Mouse (Mus musculus): ENCODE measurements around the gene Phf19. TPM values are rescaled to one million over a fixed set of nuclear protein-coding genes. Genes with fewer than 3 reads are reported as not detected.

Gene Phf19
- 5.2 and 6.5 TPM in 2 replicates for polyA plus RNA-seq (2015; fragmentation: Nextera tagmentation; extraction: Ambion mirVana)

DNA sequence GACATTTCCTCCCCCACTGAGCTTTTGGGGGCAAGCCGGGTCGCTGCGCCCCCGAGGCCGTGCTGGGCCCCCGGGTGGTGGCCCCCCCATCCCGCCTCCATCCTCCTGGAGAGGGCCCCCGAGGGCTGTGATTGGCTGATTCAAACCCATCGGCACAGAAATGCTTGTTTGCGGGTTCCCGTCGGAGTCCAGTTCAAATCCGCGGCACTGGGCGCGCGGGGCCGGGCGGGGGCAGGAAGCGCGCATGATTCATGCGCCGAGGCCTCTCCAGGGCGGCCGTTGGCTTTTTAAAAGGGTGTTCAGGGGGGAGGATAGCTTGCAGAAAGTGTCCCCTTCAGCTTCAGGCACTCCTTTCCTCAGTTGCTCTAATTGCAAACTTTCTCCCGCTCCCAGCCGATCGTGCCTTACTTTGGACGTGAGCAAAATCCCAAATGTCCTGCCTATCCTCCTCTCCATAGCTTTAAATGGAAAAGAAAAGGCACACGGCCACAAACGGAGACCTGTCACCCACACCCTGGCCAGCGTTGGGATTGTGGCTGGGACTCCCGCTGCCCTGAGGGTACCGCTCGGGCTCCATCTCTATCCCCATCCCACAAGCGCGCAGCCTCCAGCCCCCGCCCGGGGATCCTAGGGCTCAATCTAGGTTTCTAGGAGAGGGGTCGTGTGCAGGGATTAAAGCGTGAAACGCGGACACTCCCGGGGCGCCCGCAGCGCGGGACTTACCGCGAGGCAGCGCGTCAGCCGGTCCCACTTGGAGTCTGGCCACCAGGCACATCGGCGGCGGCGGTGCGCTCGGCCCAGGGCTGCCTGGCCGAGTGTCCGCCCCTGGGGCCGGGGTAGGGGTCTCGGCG lies at the start of gene Phf19:
Gene Phf19 (minus strand): TSS at position 809 of the 851 bp plus-strand sequence.
- peak; percentile 63 for ATAC-seq (replicated peaks)
- Histone ChIP-seq H3K27me3 (peaks cover 15% of the 10 kb centered on the region; the same call in 1 of the 2 replicates), H3K9me3 (no peaks in the 10 kb centered on the region), H3K4me1 (peaks cover 17% of the 10 kb centered on the region), H3K9ac (replicated peaks) (peak within 1 kb of the TSS; percentile 49), H3K36me3 (no peaks in the 10 kb centered on the region), H3K27ac (replicated peaks) (no peak within 1 kb of the TSS; the same call in 1 of the 2 replicates), H3K4me2 (replicated peaks) (peak within 1 kb of the TSS; percentile 79), H3K4me3 (peak within 1 kb of the TSS; percentile 50)
- under 1% methylated on average over 56 of the region's 64 CpGs for WGBS

GRCm38 (mm10) chr2:34963371-34963956 lies 49.6 kb upstream of the Phf19 start:
- H3K9me3 ChIP-seq: no peaks in the 10 kb centered on the region
- no peaks in the 10 kb centered on the region for H3K27me3 ChIP-seq
- no peak overlapping the region for H3K9ac ChIP-seq (replicated peaks)
- H3K36me3 ChIP-seq: no peaks in the 10 kb centered on the region
- WGBS: 85% methylated on average over 13 of the region's 13 CpGs
- ATAC-seq (replicated peaks): no peak
- no peak overlapping the region for H3K27ac ChIP-seq (replicated peaks)
- H3K4me1 ChIP-seq: peaks cover 3% of the 10 kb centered on the region; the same call in 1 of the 2 replicates
- H3K4me2 ChIP-seq (replicated peaks): no peak overlapping the region
- H3K4me3 ChIP-seq: no peak overlapping the region

DNA sequence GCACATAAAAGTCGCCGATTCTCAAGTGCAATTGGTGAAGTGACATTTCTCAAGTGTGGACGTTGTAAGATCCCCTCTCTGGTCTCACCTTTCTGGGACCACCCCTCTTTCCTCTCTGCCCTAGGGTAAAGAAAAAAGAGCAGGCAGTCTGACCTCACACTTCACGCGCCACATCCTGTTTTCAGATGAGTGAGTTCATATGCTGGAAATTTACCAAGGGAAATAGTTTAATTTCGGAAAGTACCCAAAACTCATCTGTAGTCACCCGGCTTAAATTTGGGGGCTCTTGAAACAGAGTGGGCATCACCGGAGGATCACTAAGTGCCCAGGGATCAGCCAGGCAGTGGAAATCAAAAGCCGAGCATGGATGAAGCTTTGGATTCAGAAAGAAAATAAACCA lies 49.1 kb upstream of the Phf19 start:
- no peaks in the 10 kb centered on the region for H3K9me3 ChIP-seq
- WGBS: 91% methylated on average over 9 of the region's 9 CpGs
- H3K4me1 ChIP-seq: peaks cover 3% of the 10 kb centered on the region; the same call in 1 of the 2 replicates
- ATAC-seq (replicated peaks): no peak
- no peaks in the 10 kb centered on the region for H3K27me3 ChIP-seq
- H3K9ac ChIP-seq (replicated peaks): no peak overlapping the region
- H3K36me3 ChIP-seq: no peaks in the 10 kb centered on the region
- H3K27ac ChIP-seq (replicated peaks): no peak overlapping the region
- no peak overlapping the region for H3K4me2 ChIP-seq (replicated peaks)
- no peak overlapping the region for H3K4me3 ChIP-seq

- no peak for ATAC-seq (replicated peaks)
- Histone ChIP-seq H3K4me3 (no peak overlapping the region), H3K9ac (replicated peaks) (no peak overlapping the region), H3K36me3 (no peaks in the 10 kb centered on the region), H3K4me2 (replicated peaks) (no peak overlapping the region), H3K27ac (replicated peaks) (no peak overlapping the region), H3K9me3 (no peaks in the 10 kb centered on the region), H3K4me1 (peaks cover 3% of the 10 kb centered on the region; the same call in 1 of the 2 replicates), H3K27me3 (no peaks in the 10 kb centered on the region)
- 93% methylated on average over 2 of the region's 2 CpGs for WGBS
These were observed 48.4 kb upstream of the Phf19 start for GRCm38 (mm10) chr2:34962211-34962610.

DNA sequence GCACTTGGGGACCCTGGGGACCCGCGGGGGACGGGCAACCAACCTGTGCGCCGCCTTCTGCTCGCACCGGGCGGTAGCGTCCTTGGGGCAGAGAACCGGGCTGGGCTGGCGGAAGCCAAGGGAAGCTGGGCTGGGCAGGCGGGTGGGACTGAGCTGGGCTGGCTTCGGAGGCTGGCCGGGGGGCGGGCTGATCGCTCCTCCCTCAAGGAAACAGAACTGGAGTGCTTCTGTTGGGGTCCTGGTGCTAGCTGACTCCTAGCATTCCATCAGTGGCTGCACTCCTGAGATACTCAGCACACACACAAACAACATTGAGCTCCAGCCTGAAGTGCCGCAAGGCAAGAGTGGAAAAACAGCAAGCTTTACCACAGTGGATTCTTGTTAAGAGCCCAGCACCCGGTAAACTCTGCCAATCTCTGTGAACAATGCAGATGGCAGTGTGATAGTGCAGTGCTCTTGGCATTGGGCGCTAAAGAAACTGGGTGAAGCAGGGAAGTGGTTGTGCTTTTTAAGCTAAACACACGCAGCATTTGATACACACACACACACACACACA lies 47.7 kb upstream of the Phf19 start, which contains the start of gene Traf1:
Gene Traf1 (minus strand): TSS at position 292 of the 556 bp plus-strand sequence.
- H3K27ac ChIP-seq (replicated peaks): no peak within 1 kb of the TSS
- ATAC-seq (replicated peaks): no peak
- no peaks in the 10 kb centered on the region for H3K9me3 ChIP-seq
- peak within 1 kb of the TSS; percentile 23; the same call in 1 of the 2 replicates for H3K4me2 ChIP-seq (replicated peaks)
- H3K36me3 ChIP-seq: no peaks in the 10 kb centered on the region
- H3K9ac ChIP-seq (replicated peaks): no peak within 1 kb of the TSS
- H3K27me3 ChIP-seq: no peaks in the 10 kb centered on the region
- H3K4me3 ChIP-seq: no peak within 1 kb of the TSS
- 13% methylated on average over 20 of the region's 20 CpGs for WGBS
- H3K4me1 ChIP-seq: peaks cover 3% of the 10 kb centered on the region; the same call in 1 of the 2 replicates

- Histone ChIP-seq H3K9me3 (no peaks in the 10 kb centered on the region), H3K9ac (replicated peaks) (no peak overlapping the region), H3K4me2 (replicated peaks) (peak overlapping the region; percentile 23; the same call in 1 of the 2 replicates), H3K27me3 (no peaks in the 10 kb centered on the region), H3K4me3 (no peak overlapping the region), H3K36me3 (no peaks in the 10 kb centered on the region), H3K27ac (replicated peaks) (no peak overlapping the region), H3K4me1 (peaks cover 3% of the 10 kb centered on the region; the same call in 1 of the 2 replicates)
- no peak for ATAC-seq (replicated peaks)
- WGBS: 78% methylated on average over 6 of the region's 6 CpGs
These were observed 47.1 kb upstream of the Phf19 start for GRCm38 (mm10) chr2:34960966-34961365.

GRCm38 (mm10) chr2:34960466-34960865 lies 46.6 kb upstream of the Phf19 start:
- no peak overlapping the region for H3K4me3 ChIP-seq
- H3K4me2 ChIP-seq (replicated peaks): no peak overlapping the region
- no peak overlapping the region for H3K9ac ChIP-seq (replicated peaks)
- H3K4me1 ChIP-seq: peaks cover 3% of the 10 kb centered on the region; the same call in 1 of the 2 replicates
- H3K27ac ChIP-seq (replicated peaks): no peak overlapping the region
- no peaks in the 10 kb centered on the region for H3K36me3 ChIP-seq
- H3K27me3 ChIP-seq: no peaks in the 10 kb centered on the region
- no peaks in the 10 kb centered on the region for H3K9me3 ChIP-seq
- 86% methylated on average over 5 of the region's 5 CpGs for WGBS
- no peak for ATAC-seq (replicated peaks)

DNA sequence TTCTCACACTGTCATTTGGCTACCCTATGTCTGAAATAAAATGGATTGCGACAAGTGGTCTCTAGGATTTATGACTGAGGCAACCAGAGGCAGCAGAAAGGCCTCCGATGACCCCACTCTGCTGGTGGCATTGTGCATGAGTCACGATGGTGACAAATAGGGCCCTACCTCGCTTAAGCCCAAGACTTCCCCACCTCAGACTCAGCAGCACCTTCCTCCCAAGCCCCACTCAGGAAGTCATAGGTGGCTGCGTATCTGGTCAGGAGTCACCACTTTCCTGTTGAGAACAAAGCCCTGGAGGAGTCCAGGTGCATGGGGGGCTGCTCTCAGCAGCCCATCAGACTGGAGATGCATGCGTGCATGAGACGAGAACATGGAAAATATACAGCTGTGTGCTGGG lies 44.8 kb upstream of the Phf19 start:
- no peaks in the 10 kb centered on the region for H3K27me3 ChIP-seq
- H3K36me3 ChIP-seq: no peaks in the 10 kb centered on the region
- H3K9ac ChIP-seq (replicated peaks): no peak overlapping the region
- ATAC-seq (replicated peaks): no peak
- H3K4me3 ChIP-seq: no peak overlapping the region
- H3K4me1 ChIP-seq: peaks cover 3% of the 10 kb centered on the region; the same call in 1 of the 2 replicates
- WGBS: 95% methylated on average over 7 of the region's 7 CpGs
- H3K9me3 ChIP-seq: no peaks in the 10 kb centered on the region
- H3K4me2 ChIP-seq (replicated peaks): no peak overlapping the region
- H3K27ac ChIP-seq (replicated peaks): no peak overlapping the region

GRCm38 (mm10) chr2:34958036-34958435 lies 44.2 kb upstream of the Phf19 start:
- 77% methylated on average over 7 of the region's 7 CpGs for WGBS
- ATAC-seq (replicated peaks): no peak
- H3K27ac ChIP-seq (replicated peaks): no peak overlapping the region
- no peaks in the 10 kb centered on the region for H3K36me3 ChIP-seq
- no peaks in the 10 kb centered on the region for H3K27me3 ChIP-seq
- H3K9ac ChIP-seq (replicated peaks): no peak overlapping the region
- H3K4me1 ChIP-seq: peaks cover 3% of the 10 kb centered on the region; the same call in 1 of the 2 replicates
- H3K4me2 ChIP-seq (replicated peaks): no peak overlapping the region
- no peak overlapping the region for H3K4me3 ChIP-seq
- no peaks in the 10 kb centered on the region for H3K9me3 ChIP-seq

- 90% methylated on average over 1 of the region's 1 CpGs for WGBS
- Histone ChIP-seq H3K9ac (replicated peaks) (no peak overlapping the region), H3K9me3 (no peaks in the 10 kb centered on the region), H3K27ac (replicated peaks) (no peak overlapping the region), H3K4me2 (replicated peaks) (no peak overlapping the region), H3K4me1 (peaks cover 3% of the 10 kb centered on the region; the same call in 1 of the 2 replicates), H3K36me3 (no peaks in the 10 kb centered on the region), H3K4me3 (no peak overlapping the region), H3K27me3 (no peaks in the 10 kb centered on the region)
- no peak for ATAC-seq (replicated peaks)
These were observed 43.6 kb upstream of the Phf19 start for GRCm38 (mm10) chr2:34957405-34957804.

GRCm38 (mm10) chr2:34956941-34957340 lies 43.1 kb upstream of the Phf19 start:
- no peak for ATAC-seq (replicated peaks)
- Histone ChIP-seq H3K36me3 (no peaks in the 10 kb centered on the region), H3K27me3 (no peaks in the 10 kb centered on the region), H3K27ac (replicated peaks) (no peak overlapping the region), H3K4me1 (peaks cover 3% of the 10 kb centered on the region; the same call in 1 of the 2 replicates), H3K9me3 (no peaks in the 10 kb centered on the region), H3K4me2 (replicated peaks) (no peak overlapping the region), H3K4me3 (no peak overlapping the region), H3K9ac (replicated peaks) (no peak overlapping the region)
- WGBS: 61% methylated on average over 5 of the region's 5 CpGs

DNA sequence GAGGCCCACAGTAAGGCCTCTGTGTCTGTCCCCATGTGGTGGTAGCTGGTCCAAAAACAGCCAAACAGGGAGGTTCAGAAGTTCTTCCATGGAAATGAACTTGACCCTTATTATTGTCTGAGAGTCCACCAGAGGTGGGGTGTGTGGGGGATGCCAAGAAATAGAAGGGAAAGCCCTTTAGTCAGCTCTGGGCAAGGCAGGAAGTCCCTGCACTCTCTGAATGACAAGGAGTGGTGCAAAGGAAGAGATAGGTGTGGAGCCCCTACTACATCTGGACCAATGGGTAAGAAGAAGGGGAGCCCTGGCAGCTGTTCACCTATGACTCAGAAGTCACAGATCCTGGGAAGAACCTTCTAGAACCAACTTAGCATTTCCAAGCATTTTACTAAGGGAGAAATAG lies 40.5 kb upstream of the Phf19 start:
- Histone ChIP-seq H3K4me3 (no peak overlapping the region), H3K9ac (replicated peaks) (no peak overlapping the region), H3K9me3 (no peaks in the 10 kb centered on the region), H3K4me1 (no peaks in the 10 kb centered on the region), H3K27me3 (no peaks in the 10 kb centered on the region), H3K27ac (replicated peaks) (no peak overlapping the region), H3K36me3 (no peaks in the 10 kb centered on the region), H3K4me2 (replicated peaks) (no peak overlapping the region)
- ATAC-seq (replicated peaks): no peak
